Mouse (Mus musculus) liver, postnatal 0 days (tissue): ENCODE measurements around the gene Camta1.

Experiments used
- CTCF ChIP-seq: sonication (generic); IDR thresholded peaks from 2 replicates; pipeline ENCODE4 v1.5.1; 2016; ENCODE audit warnings: antibody characterized with exemption, low read depth
- EP300 ChIP-seq: IDR thresholded peaks from 2 replicates; pipeline ENCODE4 v1.6.1; 2016; ENCODE audit warnings: antibody characterized with exemption, low read depth, mild to moderate bottlenecking

GRCm38 (mm10) chr4:151767786-151768185, 93.9 kb downstream of the Camta1 start:
- TF ChIP-seq CTCF (no peak), EP300 (no peak)
